Mouse (Mus musculus) forebrain, embryonic 16.5 days (tissue): Measurements from ENCODE around the gene Mturn. TPM values are rescaled to one million over a fixed set of nuclear protein-coding genes. Genes with fewer than 3 reads are reported as not detected.

Experiments used
- ATAC-seq: fragments of 200-750 bp; cut with Nextera tagmentation; 2 replicates; pipeline ENCODE4 v1.8.0; 2017; ENCODE audit warnings: mild to moderate bottlenecking, moderate library complexity
- H3K27ac ChIP-seq: fragments of 300-500 bp; sonication (generic); 2 replicates; pipeline ENCODE4 v1.5.1; 2014; ENCODE audit warnings: low read length, control low read depth
- H3K27me3 ChIP-seq: fragments of 300-500 bp; sonication (generic); replicated peaks from 2 replicates; pipeline ENCODE4 v1.6.1; 2014; ENCODE audit warnings: low read length; ENCODE audit not compliant: control insufficient read depth, insufficient read depth
- H3K36me3 ChIP-seq: fragments of 300-500 bp; sonication (generic); 2 replicates; pipeline ENCODE4 v1.6.1; 2014; ENCODE audit not compliant: control insufficient read depth, insufficient read depth
- H3K4me1 ChIP-seq: fragments of 300-500 bp; sonication (generic); replicated peaks from 2 replicates; pipeline ENCODE4 v1.6.1; 2014; ENCODE audit warnings: low read length; ENCODE audit not compliant: control insufficient read depth, insufficient read depth
- H3K4me2 ChIP-seq: fragments of 300-500 bp; sonication (generic); 2 replicates; pipeline ENCODE4 v1.6.1; 2014; ENCODE audit warnings: mild to moderate bottlenecking, low read length, control low read depth
- H3K4me3 ChIP-seq: fragments of 300-500 bp; sonication (generic); replicated peaks from 2 replicates; pipeline ENCODE4 v1.5.1; 2014; ENCODE audit warnings: mild to moderate bottlenecking, low read length, control low read depth
- H3K9ac ChIP-seq: fragments of 300-500 bp; sonication (generic); replicated peaks from 2 replicates; pipeline ENCODE4 v1.6.1; 2014; ENCODE audit warnings: low read depth, low read length, control low read depth
- H3K9me3 ChIP-seq: fragments of 300-500 bp; sonication (generic); 2 replicates; pipeline ENCODE4 v1.6.1; 2016; ENCODE audit warnings: low read length; ENCODE audit not compliant: control insufficient read depth
- WGBS: fragments of 180-500 bp; shearing (Covaris S2); extraction: QIAGEN DNeasy Blood & Tissue Kit; methylation state at CpG from one replicate; pipeline ENCODE4 v1.1.7; 2014; 5-methylcytosine and 5-hydroxymethylcytosine counted together
- polyA plus RNA-seq: library from polyadenylated mRNA; unstranded; fragments of >200 nt; fragmentation: Nextera tagmentation; extraction: Ambion mirVana; gene quantifications from 2 replicates; pipeline ENCODE4 v1.2.1, GENCODE M21; 2015

Mturn gene
- 163 and 168 TPM in 2 replicates for polyA plus RNA-seq

DNA sequence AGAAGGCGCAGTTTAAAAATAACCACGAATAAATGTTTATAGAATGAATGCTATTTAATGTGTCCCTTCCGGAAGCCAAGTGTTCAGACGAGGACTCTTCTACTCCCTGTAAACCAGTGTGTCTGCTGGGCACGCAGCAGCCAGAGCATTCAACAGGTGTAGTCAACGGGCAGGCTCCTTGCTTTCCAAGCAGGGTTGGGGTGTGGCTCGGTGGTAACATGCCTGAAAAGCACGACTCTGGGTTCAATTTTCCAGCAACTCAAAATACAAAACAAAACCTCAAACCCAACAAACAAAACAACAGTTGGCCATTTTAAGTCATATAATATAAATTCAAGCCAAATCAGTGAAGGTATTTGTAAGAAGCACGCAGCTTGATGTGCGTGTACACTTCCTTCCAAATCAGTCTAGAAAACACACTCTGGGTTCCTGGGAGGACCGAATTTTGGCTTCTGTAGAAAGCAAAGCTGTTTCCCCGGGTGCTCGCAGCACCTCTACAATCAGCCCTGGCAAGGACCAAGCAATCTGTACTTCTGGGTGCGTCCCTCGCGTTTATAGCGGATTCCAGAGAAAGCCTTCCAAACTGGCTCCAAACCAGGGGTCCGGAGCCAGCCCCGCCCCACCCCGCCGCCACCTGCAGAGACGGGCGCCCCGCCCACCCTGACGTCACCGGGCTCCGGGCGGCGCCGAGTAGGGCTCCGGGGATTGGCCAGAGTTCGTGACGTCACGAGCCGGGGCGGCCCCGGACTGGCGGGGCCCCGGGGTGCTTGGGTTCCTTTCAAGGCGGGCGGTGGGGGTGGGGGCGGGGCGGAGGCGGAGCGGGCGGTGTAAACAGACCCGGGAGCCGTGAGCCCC is at the start of gene Mturn:
Mturn (plus strand) TSS at position 734 of the 855 bp plus-strand sequence.
- ATAC-seq, result peak; percentile 96
- Histone ChIP-seq H3K9ac (peak within 1 kb of the TSS; percentile 80), H3K27me3 (0 out of 2 replicates have a peak, but pooled peaks cover 4% of the 10 kb centered on the region), H3K4me1 (peaks cover 32% of the 10 kb centered on the region), H3K4me3 (peak within 1 kb of the TSS; percentile 92), H3K27ac (peak within 1 kb of the TSS; percentile 89), H3K36me3 (no peaks in the 10 kb centered on the region), H3K9me3 (no peaks in the 10 kb centered on the region), H3K4me2 (peak within 1 kb of the TSS; percentile 72)
- WGBS, result 3% methylated on average over 43 of the region's 48 CpGs

DNA sequence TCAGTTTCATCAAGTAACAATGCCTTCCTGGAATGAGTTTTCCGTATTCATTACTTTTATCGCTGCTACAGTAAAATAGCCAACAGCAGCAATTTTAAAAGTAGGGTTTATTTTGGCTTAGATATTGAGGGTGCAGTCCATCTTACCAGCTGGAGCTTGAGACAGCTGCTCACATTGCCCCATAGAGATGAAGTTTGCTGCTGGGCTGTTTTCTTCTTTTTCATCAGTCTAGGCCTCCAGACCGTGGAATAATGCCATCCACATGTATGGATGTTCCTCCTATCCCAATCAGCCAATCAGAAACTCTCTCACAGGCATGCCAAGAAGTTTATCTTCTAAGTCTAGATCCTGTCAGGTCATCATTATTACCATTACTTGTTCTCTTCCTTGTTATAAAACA is 41.5 kb upstream of the Mturn start:
- no peaks in the 10 kb centered on the region for H3K4me1 ChIP-seq
- no peaks in the 10 kb centered on the region for H3K27me3 ChIP-seq
- no peaks in the 10 kb centered on the region for H3K9me3 ChIP-seq
- WGBS, result 92% methylated on average over 3 of the region's 3 CpGs
- no peak overlapping the region for H3K27ac ChIP-seq
- H3K9ac ChIP-seq, result no peak overlapping the region
- H3K36me3 ChIP-seq, result peaks cover 3% of the 10 kb centered on the region
- no peak overlapping the region for H3K4me3 ChIP-seq
- ATAC-seq, result no peak
- H3K4me2 ChIP-seq, result no peak overlapping the region

DNA sequence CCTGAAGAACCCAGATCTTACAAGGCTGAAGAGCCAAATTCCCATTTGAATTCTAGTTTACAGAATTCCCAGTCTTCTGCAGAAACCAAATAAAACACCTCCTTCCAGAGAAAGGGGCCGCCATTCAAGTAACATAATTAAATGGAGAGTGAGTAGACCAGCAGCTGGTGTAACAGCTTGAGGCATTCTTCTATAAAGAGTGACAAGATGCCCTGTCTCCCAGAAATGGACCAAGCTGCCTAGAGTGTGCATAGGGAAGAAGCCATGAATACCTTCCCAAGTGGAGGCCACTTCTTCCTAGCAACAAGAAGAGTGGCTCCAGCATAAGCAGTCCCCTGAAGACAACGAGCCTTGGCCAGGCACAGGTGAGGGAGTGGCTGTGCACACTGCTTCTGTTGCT is 39.5 kb upstream of the Mturn start:
- H3K27me3 ChIP-seq, result no peaks in the 10 kb centered on the region
- H3K36me3 ChIP-seq, result peaks cover 3% of the 10 kb centered on the region
- WGBS, result 48% methylated on average over 2 of the region's 2 CpGs
- no peak overlapping the region for H3K4me3 ChIP-seq
- no peak overlapping the region for H3K9ac ChIP-seq
- no peak overlapping the region for H3K27ac ChIP-seq
- no peak; the same call in 1 of the 2 replicates for ATAC-seq
- H3K4me1 ChIP-seq, result no peaks in the 10 kb centered on the region
- no peaks in the 10 kb centered on the region for H3K9me3 ChIP-seq
- no peak overlapping the region for H3K4me2 ChIP-seq

DNA sequence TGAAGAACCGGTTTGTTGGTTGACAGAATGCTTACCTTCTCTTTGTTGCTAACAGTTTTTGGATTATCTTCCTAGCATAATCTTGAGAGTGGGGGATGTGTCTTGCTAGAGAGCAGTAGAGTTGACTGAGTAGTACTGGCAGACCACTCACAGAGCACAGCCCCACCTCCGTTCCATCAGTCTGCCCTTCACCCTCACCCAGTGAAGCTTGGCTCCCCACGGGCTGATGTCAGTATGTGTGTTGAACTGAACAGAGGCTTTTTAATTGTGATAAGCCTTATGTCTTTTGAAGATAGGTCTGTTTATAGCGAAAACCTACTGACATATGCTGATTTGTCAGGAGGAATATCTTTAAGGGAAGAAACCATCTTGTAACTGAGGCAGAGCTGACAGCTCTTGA is 38.2 kb upstream of the Mturn start:
- H3K9me3 ChIP-seq, result no peaks in the 10 kb centered on the region
- peaks cover 3% of the 10 kb centered on the region for H3K36me3 ChIP-seq
- no peak for ATAC-seq
- H3K4me1 ChIP-seq, result no peaks in the 10 kb centered on the region
- H3K4me2 ChIP-seq, result no peak overlapping the region
- H3K4me3 ChIP-seq, result no peak overlapping the region
- no peak overlapping the region for H3K9ac ChIP-seq
- WGBS, result 79% methylated on average over 4 of the region's 4 CpGs
- no peak overlapping the region for H3K27ac ChIP-seq
- H3K27me3 ChIP-seq, result no peaks in the 10 kb centered on the region

DNA sequence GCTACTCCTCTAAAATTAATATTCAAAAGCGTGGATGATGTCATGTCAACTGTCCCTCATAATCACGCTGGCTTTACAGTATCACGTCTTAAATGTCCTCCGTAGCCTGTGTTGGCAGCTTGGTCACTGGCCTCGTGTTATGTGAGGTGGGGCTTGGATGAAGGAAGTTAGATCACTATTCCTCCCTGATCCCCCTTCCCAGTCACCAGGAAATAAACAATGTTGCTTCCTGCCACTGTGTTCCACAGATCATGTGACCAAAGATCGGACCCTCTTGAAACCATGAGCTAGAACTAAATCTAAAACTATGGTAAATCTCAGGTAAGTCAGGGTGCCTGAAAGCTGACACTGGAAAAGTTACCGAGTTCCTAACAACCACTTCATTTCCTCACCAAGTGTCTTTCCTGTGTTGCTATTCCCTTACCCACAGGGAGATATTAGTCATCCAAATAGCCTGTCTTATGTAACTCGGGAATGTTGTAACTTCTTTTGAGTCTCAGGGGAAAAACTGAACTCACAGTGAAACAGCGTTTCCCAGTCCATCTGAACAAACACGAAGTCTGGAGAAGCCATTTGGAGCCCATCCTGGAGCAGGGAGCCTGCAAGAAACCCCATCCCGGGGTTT is 25.8 kb upstream of the Mturn start:
- WGBS, result 91% methylated on average over 11 of the region's 11 CpGs
- no peaks in the 10 kb centered on the region for H3K9me3 ChIP-seq
- no peak overlapping the region for H3K9ac ChIP-seq
- H3K4me1 ChIP-seq, result no peaks in the 10 kb centered on the region
- no peaks in the 10 kb centered on the region for H3K27me3 ChIP-seq
- no peak overlapping the region for H3K27ac ChIP-seq
- no peak for ATAC-seq
- H3K4me3 ChIP-seq, result no peak overlapping the region
- no peak overlapping the region for H3K4me2 ChIP-seq
- no peaks in the 10 kb centered on the region for H3K36me3 ChIP-seq

DNA sequence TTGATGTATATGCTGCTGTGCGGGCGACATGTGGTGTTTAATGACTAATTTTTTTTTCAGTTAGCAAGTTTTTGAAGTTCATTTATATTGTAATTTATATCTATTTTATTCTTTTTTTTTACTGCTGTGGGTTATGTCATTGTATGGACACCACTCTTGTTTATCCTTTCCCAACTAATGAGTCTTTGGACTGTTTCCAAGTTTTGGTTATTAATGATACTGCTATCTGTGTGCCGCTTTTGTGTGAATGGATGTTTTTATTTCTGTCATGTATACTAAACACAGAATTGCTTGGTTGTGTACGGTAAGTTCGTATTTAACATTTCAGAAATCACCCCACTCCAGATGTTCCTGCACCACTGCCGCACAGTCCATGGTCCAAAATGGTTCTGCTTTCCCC is 23.6 kb upstream of the Mturn start:
- H3K9me3 ChIP-seq, result no peaks in the 10 kb centered on the region
- H3K27ac ChIP-seq, result no peak overlapping the region
- no peak overlapping the region for H3K4me3 ChIP-seq
- no peak overlapping the region for H3K4me2 ChIP-seq
- ATAC-seq, result no peak
- H3K4me1 ChIP-seq, result no peaks in the 10 kb centered on the region
- no peak overlapping the region for H3K9ac ChIP-seq
- WGBS, result 54% methylated on average over 6 of the region's 6 CpGs
- no peaks in the 10 kb centered on the region for H3K27me3 ChIP-seq
- no peaks in the 10 kb centered on the region for H3K36me3 ChIP-seq

DNA sequence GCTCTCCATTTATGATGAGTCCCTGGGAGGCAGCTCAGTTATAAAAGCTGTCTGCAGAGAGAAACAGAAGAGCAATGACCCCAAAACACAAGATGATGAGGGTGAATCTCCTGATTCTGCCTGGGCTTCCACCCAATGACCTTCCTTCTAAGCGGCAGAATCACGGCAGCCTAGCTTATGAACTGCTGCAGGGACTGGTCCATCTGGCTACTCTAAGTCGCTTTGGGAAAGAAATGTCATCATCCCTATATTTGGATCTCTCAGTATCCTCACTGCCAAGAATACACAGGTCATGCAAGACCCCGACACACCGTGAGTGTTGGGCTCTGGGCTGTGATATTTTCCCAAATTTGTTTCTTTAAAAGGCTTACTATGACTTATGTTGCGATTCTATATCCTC is 11.6 kb upstream of the Mturn start:
- Histone ChIP-seq H3K4me3 (no peak overlapping the region), H3K9ac (no peak overlapping the region), H3K9me3 (no peaks in the 10 kb centered on the region), H3K4me2 (no peak overlapping the region), H3K4me1 (no peaks in the 10 kb centered on the region), H3K27ac (no peak overlapping the region), H3K36me3 (no peaks in the 10 kb centered on the region), H3K27me3 (no peaks in the 10 kb centered on the region)
- no peak for ATAC-seq
- 91% methylated on average over 6 of the region's 6 CpGs for whole genome bisulfite sequencing

DNA sequence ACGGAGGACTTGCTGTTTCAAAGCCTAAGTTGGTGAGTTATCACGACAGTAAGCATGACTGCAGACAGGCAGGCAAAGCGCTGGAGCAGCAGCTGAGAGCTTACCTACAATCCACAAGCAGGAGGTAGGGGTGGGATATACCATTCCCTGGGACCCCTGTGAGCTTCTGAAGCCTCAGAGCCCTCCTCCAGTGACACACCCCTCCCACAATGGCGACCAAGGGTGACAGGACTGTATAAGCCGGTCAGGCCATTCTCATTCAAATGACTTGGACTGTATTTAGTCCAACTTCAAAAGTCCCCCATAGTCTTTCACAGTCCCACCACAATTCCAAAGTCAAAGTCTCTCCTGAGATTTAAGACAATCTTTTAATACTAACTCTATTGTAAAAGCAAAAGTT is 8.5 kb upstream of the Mturn start:
- no peak overlapping the region for H3K4me3 ChIP-seq
- no peak overlapping the region for H3K9ac ChIP-seq
- no peaks in the 10 kb centered on the region for H3K36me3 ChIP-seq
- WGBS, result 44% methylated on average over 5 of the region's 5 CpGs
- no peak for ATAC-seq
- no peak overlapping the region for H3K4me2 ChIP-seq
- no peaks in the 10 kb centered on the region for H3K9me3 ChIP-seq
- no peak overlapping the region for H3K27ac ChIP-seq
- no peaks in the 10 kb centered on the region for H3K27me3 ChIP-seq
- H3K4me1 ChIP-seq, result no peaks in the 10 kb centered on the region

DNA sequence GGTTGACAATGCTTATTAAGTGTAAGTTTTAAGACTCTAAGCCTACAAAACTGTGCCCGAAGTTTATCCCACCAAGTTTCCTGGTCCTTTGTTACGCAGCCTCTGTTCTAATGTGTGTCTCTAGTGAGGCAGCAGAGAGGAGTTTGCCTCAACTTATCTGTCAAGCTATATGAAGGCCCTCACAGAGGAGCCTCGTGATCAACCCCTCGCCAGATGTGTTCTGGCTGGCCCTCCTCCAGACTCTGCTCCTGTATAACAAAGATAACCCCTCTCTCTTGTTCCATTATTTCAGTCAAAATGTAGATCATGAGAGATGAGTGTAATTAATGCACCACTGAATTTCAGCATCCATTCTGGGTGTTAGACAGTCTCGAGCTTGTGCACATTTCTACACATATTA is 1.7 kb upstream of the Mturn start:
- Histone ChIP-seq H3K36me3 (no peaks in the 10 kb centered on the region), H3K4me1 (peaks cover 25% of the 10 kb centered on the region), H3K27me3 (0 out of 2 replicates have a peak, but pooled peaks cover 4% of the 10 kb centered on the region), H3K4me3 (no peak overlapping the region), H3K4me2 (no peak overlapping the region), H3K27ac (no peak overlapping the region), H3K9ac (no peak overlapping the region), H3K9me3 (no peaks in the 10 kb centered on the region)
- WGBS, result 73% methylated on average over 5 of the region's 5 CpGs
- no peak for ATAC-seq
